Mouse (Mus musculus): ENCODE measurements around the gene A630076J17Rik. TPM values are rescaled to one million over a fixed set of nuclear protein-coding genes. Genes with fewer than 3 reads are reported as not detected.

A630076J17Rik gene
- polyA plus RNA-seq, 1 experiment: not detected

- Histone ChIP-seq H3K4me3 (ENCODE audit: low read depth, low read length) (no peak overlapping the region), H3K27ac (ENCODE audit: insufficient read depth, low read length) (no peak overlapping the region), H3K9ac (ENCODE audit: low read depth, poor library complexity, severe bottlenecking) (no peak overlapping the region)
Observed at GRCm38 (mm10) chr3:107233351-107233813, 3.0 kb downstream of the A630076J17Rik start.

GRCm38 (mm10) chr3:107233945-107234344 lies 3.5 kb downstream of the A630076J17Rik start:
- TF ChIP-seq POLR2A (IDR thresholded peaks at IDR 0.05; ENCODE audit: insufficient read depth, low read length) (no peak), EP300 (IDR thresholded peaks at IDR 0.05; ENCODE audit: insufficient read depth, low read depth, low read length) (no peak), CTCF (IDR thresholded peaks at IDR 0.05; ENCODE audit: low read depth, low read length) (no peak)
- H3K27ac ChIP-seq (ENCODE audit: insufficient read depth, low read length): no peak overlapping the region
- no peak overlapping the region for H3K4me3 ChIP-seq (ENCODE audit: low read depth, low read length)
- no peaks in the 10 kb centered on the region for H3K36me3 ChIP-seq (ENCODE audit: control insufficient read depth, insufficient read depth, low read length, poor library complexity, severe bottlenecking)
- H3K27me3 ChIP-seq (ENCODE audit: control insufficient read depth, insufficient read depth, low read length, poor library complexity, severe bottlenecking): no peaks in the 10 kb centered on the region
- no peak overlapping the region for H3K9ac ChIP-seq (ENCODE audit: low read depth, poor library complexity, severe bottlenecking)
- no peaks in the 10 kb centered on the region for H3K4me1 ChIP-seq (ENCODE audit: control insufficient read depth, insufficient read depth, low read length)
- H3K9me3 ChIP-seq (replicated peaks; ENCODE audit: control insufficient read depth, insufficient read depth, low read length, poor library complexity, severe bottlenecking): no peaks in the 10 kb centered on the region

More at GRCm38 (mm10) chr3:107233351-107233813, 3.0 kb downstream of the A630076J17Rik start:
- no peaks in the 10 kb centered on the region for H3K9me3 ChIP-seq (replicated peaks; ENCODE audit: control insufficient read depth, insufficient read depth, low read length, poor library complexity, severe bottlenecking)
- H3K36me3 ChIP-seq (ENCODE audit: control insufficient read depth, insufficient read depth, low read length, poor library complexity, severe bottlenecking): no peaks in the 10 kb centered on the region
- no peaks in the 10 kb centered on the region for H3K27me3 ChIP-seq (ENCODE audit: control insufficient read depth, insufficient read depth, low read length, poor library complexity, severe bottlenecking)
- TF ChIP-seq EP300 (IDR thresholded peaks at IDR 0.05; ENCODE audit: insufficient read depth, low read depth, low read length) (no peak), CTCF (IDR thresholded peaks at IDR 0.05; ENCODE audit: low read depth, low read length) (peak; percentile 45), POLR2A (IDR thresholded peaks at IDR 0.05; ENCODE audit: insufficient read depth, low read length) (no peak)
- H3K4me1 ChIP-seq (ENCODE audit: control insufficient read depth, insufficient read depth, low read length): no peaks in the 10 kb centered on the region

GRCm38 (mm10) chr3:107238051-107238450 lies 7.6 kb downstream of the A630076J17Rik start:
- H3K27me3 ChIP-seq (ENCODE audit: control insufficient read depth, insufficient read depth, low read length, poor library complexity, severe bottlenecking): no peaks in the 10 kb centered on the region
- no peak overlapping the region for H3K4me3 ChIP-seq (ENCODE audit: low read depth, low read length)
- H3K27ac ChIP-seq (ENCODE audit: insufficient read depth, low read length): no peak overlapping the region
- TF ChIP-seq CTCF (IDR thresholded peaks at IDR 0.05; ENCODE audit: low read depth, low read length): no peak
- no peak for TF ChIP-seq POLR2A (IDR thresholded peaks at IDR 0.05; ENCODE audit: insufficient read depth, low read length)
- no peak for TF ChIP-seq EP300 (IDR thresholded peaks at IDR 0.05; ENCODE audit: insufficient read depth, low read depth, low read length)
- H3K36me3 ChIP-seq (ENCODE audit: control insufficient read depth, insufficient read depth, low read length, poor library complexity, severe bottlenecking): no peaks in the 10 kb centered on the region
- no peak overlapping the region for H3K9ac ChIP-seq (ENCODE audit: low read depth, poor library complexity, severe bottlenecking)
- no peaks in the 10 kb centered on the region for H3K9me3 ChIP-seq (replicated peaks; ENCODE audit: control insufficient read depth, insufficient read depth, low read length, poor library complexity, severe bottlenecking)
- no peaks in the 10 kb centered on the region for H3K4me1 ChIP-seq (ENCODE audit: control insufficient read depth, insufficient read depth, low read length)

DNA sequence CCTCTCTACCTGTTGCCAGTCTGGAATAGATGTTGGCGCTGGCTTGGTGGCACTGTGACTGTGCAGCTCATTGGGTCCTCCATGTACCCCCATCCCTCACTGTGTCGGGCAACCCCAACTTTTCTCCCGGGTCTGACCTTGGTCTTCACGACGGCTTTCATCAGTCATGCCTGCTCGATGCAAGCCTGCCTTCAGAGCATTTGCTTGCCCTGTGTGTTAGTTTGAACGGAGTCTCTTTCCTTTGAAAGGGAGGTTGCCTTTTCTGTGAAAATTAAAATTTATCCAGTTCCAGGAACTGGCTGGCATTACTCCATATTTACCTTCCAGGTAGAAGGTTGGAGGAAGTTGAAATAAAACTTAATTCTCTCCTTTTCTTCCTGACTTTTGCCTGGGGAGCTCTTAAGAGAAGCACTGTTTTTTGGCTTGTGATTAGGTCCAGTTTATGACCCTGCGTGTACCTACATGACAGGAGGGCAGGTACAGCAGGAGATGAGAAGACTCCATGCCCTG lies 8.1 kb downstream of the A630076J17Rik start:
- Histone ChIP-seq H3K36me3 (ENCODE audit: control insufficient read depth, insufficient read depth, low read length, poor library complexity, severe bottlenecking) (no peaks in the 10 kb centered on the region), H3K27me3 (ENCODE audit: control insufficient read depth, insufficient read depth, low read length, poor library complexity, severe bottlenecking) (no peaks in the 10 kb centered on the region), H3K4me1 (ENCODE audit: control insufficient read depth, insufficient read depth, low read length) (no peaks in the 10 kb centered on the region), H3K9me3 (replicated peaks; ENCODE audit: control insufficient read depth, insufficient read depth, low read length, poor library complexity, severe bottlenecking) (no peaks in the 10 kb centered on the region), H3K27ac (ENCODE audit: insufficient read depth, low read length) (no peak overlapping the region), H3K4me3 (ENCODE audit: low read depth, low read length) (no peak overlapping the region), H3K9ac (ENCODE audit: low read depth, poor library complexity, severe bottlenecking) (no peak overlapping the region)
- TF ChIP-seq POLR2A (IDR thresholded peaks at IDR 0.05; ENCODE audit: insufficient read depth, low read length): no peak
- no peak for TF ChIP-seq EP300 (IDR thresholded peaks at IDR 0.05; ENCODE audit: insufficient read depth, low read depth, low read length)
- no peak for TF ChIP-seq CTCF (IDR thresholded peaks at IDR 0.05; ENCODE audit: low read depth, low read length)

GRCm38 (mm10) chr3:107239607-107240006 lies 9.2 kb downstream of the A630076J17Rik start, which contains the start of gene Prok1:
TSS of gene Prok1 (minus strand) at chr3:107239707.
- TF ChIP-seq CTCF (IDR thresholded peaks at IDR 0.05; ENCODE audit: low read depth, low read length) (no peak), EP300 (IDR thresholded peaks at IDR 0.05; ENCODE audit: insufficient read depth, low read depth, low read length) (no peak), POLR2A (IDR thresholded peaks at IDR 0.05; ENCODE audit: insufficient read depth, low read length) (no peak)
- Histone ChIP-seq H3K9me3 (replicated peaks; ENCODE audit: control insufficient read depth, insufficient read depth, low read length, poor library complexity, severe bottlenecking) (no peaks in the 10 kb centered on the region), H3K4me1 (ENCODE audit: control insufficient read depth, insufficient read depth, low read length) (no peaks in the 10 kb centered on the region), H3K36me3 (ENCODE audit: control insufficient read depth, insufficient read depth, low read length, poor library complexity, severe bottlenecking) (no peaks in the 10 kb centered on the region), H3K9ac (ENCODE audit: low read depth, poor library complexity, severe bottlenecking) (no peak within 1 kb of the TSS), H3K27me3 (ENCODE audit: control insufficient read depth, insufficient read depth, low read length, poor library complexity, severe bottlenecking) (no peaks in the 10 kb centered on the region), H3K4me3 (ENCODE audit: low read depth, low read length) (no peak within 1 kb of the TSS), H3K27ac (ENCODE audit: insufficient read depth, low read length) (no peak within 1 kb of the TSS)

DNA sequence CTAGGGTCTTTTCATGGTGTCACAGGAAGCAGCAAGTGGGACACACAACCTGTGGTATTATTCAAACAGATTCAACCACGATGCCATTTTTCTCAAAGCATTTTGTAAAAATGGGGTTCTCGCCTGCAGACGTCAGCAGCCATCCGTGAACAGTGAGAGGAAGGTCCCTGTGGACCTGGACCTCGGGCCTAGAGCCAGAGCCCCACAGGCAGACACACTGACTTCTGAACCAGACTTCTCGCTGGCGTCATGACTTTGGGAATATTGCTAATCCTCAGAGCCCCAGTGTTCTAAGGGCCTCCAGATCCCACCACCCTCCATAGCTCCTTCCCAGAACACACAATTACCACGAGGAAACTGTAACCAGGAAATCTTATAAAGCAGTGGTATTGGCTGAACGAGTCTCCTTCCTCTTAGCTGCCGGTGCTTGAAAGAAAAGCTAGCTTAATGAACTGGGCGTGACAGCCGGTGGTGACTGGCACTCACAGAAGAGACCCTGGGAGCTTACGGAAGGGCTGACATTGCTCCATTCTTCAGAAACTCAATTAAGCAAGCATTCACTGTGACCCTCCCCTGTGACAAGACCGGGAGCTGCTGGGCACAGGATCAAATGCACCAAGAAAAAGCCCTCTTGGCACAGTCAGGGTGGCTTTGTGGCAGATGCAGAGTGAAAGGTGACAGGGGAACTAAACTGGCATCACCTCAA lies 11.1 kb downstream of the A630076J17Rik start:
- Histone ChIP-seq H3K9me3 (replicated peaks; ENCODE audit: control insufficient read depth, insufficient read depth, low read length, poor library complexity, severe bottlenecking) (no peaks in the 10 kb centered on the region), H3K27me3 (ENCODE audit: control insufficient read depth, insufficient read depth, low read length, poor library complexity, severe bottlenecking) (no peaks in the 10 kb centered on the region), H3K27ac (ENCODE audit: insufficient read depth, low read length) (no peak overlapping the region), H3K4me1 (ENCODE audit: control insufficient read depth, insufficient read depth, low read length) (no peaks in the 10 kb centered on the region), H3K4me3 (ENCODE audit: low read depth, low read length) (no peak overlapping the region), H3K9ac (ENCODE audit: low read depth, poor library complexity, severe bottlenecking) (no peak overlapping the region), H3K36me3 (ENCODE audit: control insufficient read depth, insufficient read depth, low read length, poor library complexity, severe bottlenecking) (no peaks in the 10 kb centered on the region)
- TF ChIP-seq EP300 (IDR thresholded peaks at IDR 0.05; ENCODE audit: insufficient read depth, low read depth, low read length) (no peak), CTCF (IDR thresholded peaks at IDR 0.05; ENCODE audit: low read depth, low read length) (no peak), POLR2A (IDR thresholded peaks at IDR 0.05; ENCODE audit: insufficient read depth, low read length) (no peak)
